Mouse (Mus musculus): Measurements from ENCODE around the gene Gm38392. TPM values are rescaled to one million over a fixed set of nuclear protein-coding genes. Genes with fewer than 3 reads are reported as not detected.

Gm38392 gene
- polyA plus RNA-seq, 1 experiment from 2014 or later = not detected

DNA sequence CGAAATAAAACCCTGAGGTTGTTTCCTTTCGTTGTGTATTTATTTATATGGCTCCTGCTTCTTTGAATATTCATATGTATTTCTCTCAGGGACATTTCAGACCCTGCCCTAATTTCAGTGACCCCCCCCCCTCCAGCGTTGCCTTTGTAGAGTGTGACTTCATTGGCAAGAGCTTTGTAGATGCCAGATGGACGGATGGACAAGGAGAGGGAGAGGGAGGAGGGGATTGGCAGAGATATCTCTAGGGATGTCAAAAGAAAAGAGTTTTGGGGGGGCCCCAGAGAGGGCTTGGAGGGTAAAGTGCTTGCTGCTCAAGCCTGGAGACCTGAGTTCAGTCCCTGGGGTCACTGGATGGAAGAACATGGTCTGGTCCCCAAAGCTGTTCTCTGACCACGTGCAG is 83.6 kb downstream of the Gm38392 start:
- H3K27me3 ChIP-seq (ENCODE audit: insufficient read depth, low read length) = peaks cover 100% of the 10 kb centered on the region
- H3K4me1 ChIP-seq (ENCODE audit: insufficient read depth) = no peaks in the 10 kb centered on the region
- no peak for TF ChIP-seq CTCF (IDR thresholded peaks at IDR 0.05; ENCODE audit: low read depth)
- H3K9ac ChIP-seq = no peak overlapping the region
- 14% methylated on average over 5 of the region's 5 CpGs for WGBS
- H3K9me3 ChIP-seq (ENCODE audit: low read depth, low read length) = no peaks in the 10 kb centered on the region
- no peak overlapping the region for H3K4me3 ChIP-seq (ENCODE audit: low read depth, low read length)
- ATAC-seq (ENCODE audit: insufficient read depth) (no peak), DNase-seq (no peak)
- no peak overlapping the region for H3K27ac ChIP-seq (ENCODE audit: low read depth)
- H3K4me2 ChIP-seq = no peak overlapping the region
- no peaks in the 10 kb centered on the region for H3K36me3 ChIP-seq (ENCODE audit: insufficient read depth)

DNA sequence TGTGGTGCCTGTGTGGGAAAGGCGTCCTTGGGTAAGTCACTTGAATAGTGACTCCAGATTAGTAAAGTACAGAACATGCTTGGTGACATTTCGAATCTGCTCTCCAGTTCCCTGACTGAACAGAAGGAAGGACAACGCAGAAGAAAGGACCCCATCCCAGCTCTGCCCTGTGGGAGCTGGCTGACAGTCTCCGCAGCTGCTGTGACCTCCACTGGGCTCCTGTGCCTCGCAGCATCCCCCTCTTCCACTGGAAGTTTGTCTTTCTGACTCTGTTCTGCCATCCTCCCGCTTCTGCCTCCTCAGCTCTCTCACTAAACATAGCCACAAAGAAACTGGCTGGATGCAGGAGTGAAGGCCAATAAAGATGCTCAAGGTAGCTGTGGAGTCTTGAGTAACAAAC is 84.0 kb downstream of the Gm38392 start:
- DNase-seq (no peak), ATAC-seq (ENCODE audit: insufficient read depth) (no peak)
- no peak overlapping the region for H3K9ac ChIP-seq
- peaks cover 100% of the 10 kb centered on the region for H3K27me3 ChIP-seq (ENCODE audit: insufficient read depth, low read length)
- no peak overlapping the region for H3K27ac ChIP-seq (ENCODE audit: low read depth)
- no peak overlapping the region for H3K4me3 ChIP-seq (ENCODE audit: low read depth, low read length)
- H3K9me3 ChIP-seq (ENCODE audit: low read depth, low read length) = no peaks in the 10 kb centered on the region
- TF ChIP-seq CTCF (IDR thresholded peaks at IDR 0.05; ENCODE audit: low read depth) = no peak
- WGBS = 9% methylated on average over 6 of the region's 6 CpGs
- no peaks in the 10 kb centered on the region for H3K36me3 ChIP-seq (ENCODE audit: insufficient read depth)
- no peaks in the 10 kb centered on the region for H3K4me1 ChIP-seq (ENCODE audit: insufficient read depth)
- no peak overlapping the region for H3K4me2 ChIP-seq

- DNase-seq (no peak), ATAC-seq (ENCODE audit: insufficient read depth) (no peak)
- Histone ChIP-seq H3K27me3 (ENCODE audit: insufficient read depth, low read length) (peaks cover 100% of the 10 kb centered on the region), H3K9ac (no peak overlapping the region), H3K4me2 (no peak overlapping the region), H3K9me3 (ENCODE audit: low read depth, low read length) (no peaks in the 10 kb centered on the region), H3K36me3 (ENCODE audit: insufficient read depth) (no peaks in the 10 kb centered on the region), H3K4me3 (ENCODE audit: low read depth, low read length) (no peak overlapping the region), H3K4me1 (ENCODE audit: insufficient read depth) (no peaks in the 10 kb centered on the region), H3K27ac (ENCODE audit: low read depth) (no peak overlapping the region)
- no peak for TF ChIP-seq CTCF (IDR thresholded peaks at IDR 0.05; ENCODE audit: low read depth)
- WGBS = 17% methylated on average over 5 of the region's 5 CpGs
These were observed 85.4 kb downstream of the Gm38392 start for GRCm38 (mm10) chr3:88201640-88202039.

GRCm38 (mm10) chr3:88200972-88201330 is 86.1 kb downstream of the Gm38392 start:
- under 1% methylated on average over 37 of the region's 37 CpGs for WGBS
- Histone ChIP-seq H3K4me3 (ENCODE audit: low read depth, low read length) (peak overlapping the region; percentile 24), H3K36me3 (ENCODE audit: insufficient read depth) (no peaks in the 10 kb centered on the region), H3K27ac (ENCODE audit: low read depth) (no peak overlapping the region), H3K27me3 (ENCODE audit: insufficient read depth, low read length) (peaks cover 99% of the 10 kb centered on the region), H3K9me3 (ENCODE audit: low read depth, low read length) (no peaks in the 10 kb centered on the region), H3K4me1 (ENCODE audit: insufficient read depth) (no peaks in the 10 kb centered on the region), H3K4me2 (peak overlapping the region; percentile 53), H3K9ac (no peak overlapping the region; the same call in 1 of the 2 replicates)
- ATAC-seq (ENCODE audit: insufficient read depth) (no peak), DNase-seq (peak; percentile 11)
- TF ChIP-seq CTCF (IDR thresholded peaks at IDR 0.05; ENCODE audit: low read depth) = no peak

- Histone ChIP-seq H3K27me3 (ENCODE audit: insufficient read depth, low read length) (peaks cover 99% of the 10 kb centered on the region), H3K9me3 (ENCODE audit: low read depth, low read length) (no peaks in the 10 kb centered on the region), H3K4me1 (ENCODE audit: insufficient read depth) (no peaks in the 10 kb centered on the region), H3K4me3 (ENCODE audit: low read depth, low read length) (peak overlapping the region; percentile 24), H3K9ac (no peak overlapping the region; the same call in 1 of the 2 replicates), H3K27ac (ENCODE audit: low read depth) (no peak overlapping the region), H3K4me2 (peak overlapping the region; percentile 53), H3K36me3 (ENCODE audit: insufficient read depth) (no peaks in the 10 kb centered on the region)
- peak; percentile 15 for DNase-seq
- ATAC-seq (ENCODE audit: insufficient read depth) = no peak
- no peak for TF ChIP-seq CTCF (IDR thresholded peaks at IDR 0.05; ENCODE audit: low read depth)
- under 1% methylated on average over 61 of the region's 61 CpGs for WGBS
These were observed 86.6 kb downstream of the Gm38392 start for GRCm38 (mm10) chr3:88200161-88200971.

DNA sequence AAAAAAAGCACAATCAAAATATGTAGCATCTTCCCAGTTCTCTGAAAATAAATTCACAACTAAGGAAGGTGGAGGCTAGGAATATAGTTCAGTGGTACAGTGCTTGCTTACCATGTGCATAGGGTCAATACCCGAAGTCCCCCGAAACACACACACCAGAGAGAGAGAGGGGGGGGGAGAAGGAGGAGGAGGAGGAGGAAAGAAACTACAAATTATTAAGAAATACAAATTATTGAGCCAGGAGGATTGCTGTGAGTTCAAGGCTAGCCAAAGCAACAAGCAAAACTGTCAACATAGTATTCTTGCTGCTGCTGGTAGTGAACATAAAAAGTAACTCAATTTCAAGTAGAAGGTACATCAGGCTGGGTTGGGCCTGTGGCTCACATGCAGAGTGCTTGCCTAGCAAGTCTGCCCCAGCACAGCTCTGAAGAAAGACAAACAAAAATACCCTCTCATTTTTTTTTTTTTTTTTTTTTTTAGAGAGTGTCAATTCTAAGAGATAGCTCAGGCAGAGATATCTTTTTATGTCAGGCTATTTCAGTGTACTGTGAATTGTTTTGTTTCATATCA is 87.4 kb downstream of the Gm38392 start:
- no peak overlapping the region for H3K9ac ChIP-seq
- no peak overlapping the region for H3K27ac ChIP-seq (ENCODE audit: low read depth)
- 43% methylated on average over 2 of the region's 2 CpGs for WGBS
- no peaks in the 10 kb centered on the region for H3K9me3 ChIP-seq (ENCODE audit: low read depth, low read length)
- H3K36me3 ChIP-seq (ENCODE audit: insufficient read depth) = no peaks in the 10 kb centered on the region
- no peaks in the 10 kb centered on the region for H3K4me1 ChIP-seq (ENCODE audit: insufficient read depth)
- DNase-seq = no peak
- H3K4me3 ChIP-seq (ENCODE audit: low read depth, low read length) = no peak overlapping the region
- no peak for ATAC-seq (ENCODE audit: insufficient read depth)
- H3K27me3 ChIP-seq (ENCODE audit: insufficient read depth, low read length) = peaks cover 93% of the 10 kb centered on the region
- no peak overlapping the region for H3K4me2 ChIP-seq
- TF ChIP-seq CTCF (IDR thresholded peaks at IDR 0.05; ENCODE audit: low read depth) = no peak

- Histone ChIP-seq H3K9ac (no peak overlapping the region), H3K27ac (ENCODE audit: low read depth) (no peak overlapping the region), H3K4me2 (no peak overlapping the region), H3K36me3 (ENCODE audit: insufficient read depth) (no peaks in the 10 kb centered on the region), H3K4me1 (ENCODE audit: insufficient read depth) (no peaks in the 10 kb centered on the region), H3K27me3 (ENCODE audit: insufficient read depth, low read length) (peaks cover 89% of the 10 kb centered on the region), H3K4me3 (ENCODE audit: low read depth, low read length) (no peak overlapping the region), H3K9me3 (ENCODE audit: low read depth, low read length) (no peaks in the 10 kb centered on the region)
- DNase-seq = no peak
- 4% methylated on average over 9 of the region's 9 CpGs for WGBS
- ATAC-seq (ENCODE audit: insufficient read depth) = no peak
- TF ChIP-seq CTCF (IDR thresholded peaks at IDR 0.05; ENCODE audit: low read depth) = no peak
These were observed 88.4 kb downstream of the Gm38392 start for GRCm38 (mm10) chr3:88198505-88199020.

Data from lung, embryonic 14.5 days (tissue).